Mouse (Mus musculus) ES-Bruce4 (cell line): Measurements from ENCODE around the gene Tnp2.

ENCODE experiments used
- CTCF ChIP-seq: IDR thresholded peaks from one replicate; pipeline ENCODE4 v1.8.1; 2011; ENCODE audit warnings: low read depth, low read length
- POLR2A ChIP-seq: IDR thresholded peaks from one replicate; pipeline ENCODE4 v1.8.1; 2011; ENCODE audit warnings: low read length; ENCODE audit not compliant: insufficient read depth

- TF ChIP-seq POLR2A (no peak), CTCF (no peak)
These were observed 4.3 kb downstream of the Tnp2 start for GRCm38 (mm10) chr16:10783883-10784792.
